Mouse (Mus musculus) CD4-positive, CD25-positive, alpha-beta regulatory T cell, adult 4 months (primary cell): ENCODE results near the gene Rho. TPM values are rescaled to one million over a fixed set of nuclear protein-coding genes. Genes with fewer than 3 reads are reported as not detected.

Experiments used
- ATAC-seq: one replicate; pipeline ENCODE4 v1.8.0; 2017
- polyA plus RNA-seq, 2 experiments: library from polyadenylated mRNA; unstranded; fragments of 100-300 nt; shearing (Covaris generic); gene quantifications; one replicate each; pipeline ENCODE4 v1.2.1; 2017

Gene Rho
- polyA plus RNA-seq, 2 experiments from 2014 or later, result not detected

DNA sequence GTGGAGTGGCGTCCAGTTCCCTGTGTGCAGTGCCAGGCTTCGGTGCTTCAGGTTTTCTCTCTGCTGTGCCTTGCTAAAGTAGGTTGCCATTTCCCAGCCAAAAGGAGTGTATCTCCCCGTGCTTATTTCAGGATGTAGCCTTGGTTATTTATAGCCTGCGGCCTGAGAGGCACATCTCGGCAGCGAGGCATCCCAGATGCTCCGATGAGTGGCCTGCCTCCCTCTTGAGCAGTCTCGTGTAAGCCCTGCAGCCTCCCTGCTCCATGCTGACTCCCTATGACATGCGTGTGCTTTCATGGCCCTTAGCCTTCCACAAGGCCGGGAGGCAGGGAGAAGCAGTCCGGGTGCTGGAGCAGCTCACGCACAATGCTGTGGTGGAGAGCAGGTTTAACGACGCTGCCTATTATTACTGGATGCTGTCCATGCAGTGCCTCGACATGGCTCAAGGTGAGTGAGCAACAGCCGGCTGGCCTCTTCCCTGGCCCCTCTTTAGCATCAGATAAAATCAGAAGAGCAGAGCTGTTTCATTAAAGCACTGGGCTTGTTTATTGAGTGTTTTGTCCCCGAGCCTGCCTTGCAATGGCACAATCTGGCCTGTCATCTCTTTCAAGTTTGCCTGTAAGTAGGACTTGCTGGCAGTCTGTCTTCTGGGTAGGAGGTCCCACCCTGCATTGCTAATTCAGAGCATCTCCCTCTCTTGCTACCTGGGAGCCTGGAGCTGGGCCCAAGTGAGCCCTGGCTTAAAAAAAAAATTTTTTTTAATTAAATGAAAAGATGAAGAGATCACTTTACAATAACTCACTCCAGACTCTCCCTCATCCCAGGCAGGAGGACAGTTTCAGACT lies 15.7 kb upstream of the Rho start:
- ATAC-seq, result no peak

DNA sequence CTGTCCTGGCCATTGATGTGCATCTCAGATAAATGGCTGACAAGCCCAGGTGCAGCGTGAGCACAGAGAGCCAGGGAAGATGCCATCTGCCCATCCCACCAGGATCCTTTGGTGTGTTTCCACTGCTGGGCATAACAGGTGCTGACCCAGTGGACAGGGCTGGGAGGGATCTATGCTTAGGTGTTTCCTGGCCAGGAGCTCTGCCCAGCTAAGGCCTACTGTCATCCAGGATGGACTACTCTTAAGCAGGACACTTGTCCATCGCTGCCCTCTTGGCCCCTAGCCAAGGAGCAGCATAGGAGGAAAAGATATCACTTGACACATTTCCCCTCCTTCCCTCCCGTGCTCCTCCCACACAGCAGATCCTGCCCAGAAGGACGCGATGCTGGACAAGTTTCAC lies 14.9 kb upstream of the Rho start:
- no peak for ATAC-seq

DNA sequence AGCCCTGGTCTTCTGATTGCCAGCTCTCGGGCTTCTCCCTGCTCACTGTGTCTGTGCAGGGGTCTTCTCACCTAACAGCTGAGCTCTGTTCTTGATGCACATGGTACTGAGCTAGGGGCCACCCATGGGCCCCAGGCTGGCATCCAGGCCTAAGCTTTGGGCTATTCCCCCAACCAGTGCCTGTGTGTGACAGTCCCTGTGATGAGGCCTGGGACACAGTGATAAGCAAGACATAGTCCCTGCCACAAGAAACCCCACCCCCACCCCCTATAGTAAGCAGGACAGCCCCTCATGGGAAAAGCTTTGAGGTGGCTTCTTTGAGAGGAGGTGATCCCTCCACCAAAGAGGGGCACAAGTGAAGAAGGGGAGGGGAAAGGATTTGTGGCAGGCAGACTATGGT lies 12.9 kb upstream of the Rho start:
- ATAC-seq, result no peak

DNA sequence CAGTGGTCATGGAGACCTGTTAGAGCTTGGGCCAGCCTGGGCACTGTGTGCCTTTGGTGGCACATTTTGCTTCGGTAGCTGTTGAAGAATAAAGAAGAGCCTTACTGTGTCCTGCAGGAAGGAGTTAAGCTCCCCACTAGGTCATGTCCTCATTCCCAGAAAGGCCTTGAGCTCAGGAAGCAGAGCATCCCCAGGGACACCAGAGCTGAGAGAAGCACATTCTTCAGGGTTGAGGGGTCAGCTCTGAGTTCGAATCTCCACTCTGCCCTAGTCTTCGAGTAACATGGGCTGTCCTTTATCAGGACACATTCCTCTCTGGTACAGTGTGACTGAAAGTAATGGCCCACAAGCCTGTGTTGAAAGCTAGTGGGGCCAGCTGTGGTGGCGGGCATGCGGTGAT lies 11.7 kb upstream of the Rho start:
- no peak for ATAC-seq

DNA sequence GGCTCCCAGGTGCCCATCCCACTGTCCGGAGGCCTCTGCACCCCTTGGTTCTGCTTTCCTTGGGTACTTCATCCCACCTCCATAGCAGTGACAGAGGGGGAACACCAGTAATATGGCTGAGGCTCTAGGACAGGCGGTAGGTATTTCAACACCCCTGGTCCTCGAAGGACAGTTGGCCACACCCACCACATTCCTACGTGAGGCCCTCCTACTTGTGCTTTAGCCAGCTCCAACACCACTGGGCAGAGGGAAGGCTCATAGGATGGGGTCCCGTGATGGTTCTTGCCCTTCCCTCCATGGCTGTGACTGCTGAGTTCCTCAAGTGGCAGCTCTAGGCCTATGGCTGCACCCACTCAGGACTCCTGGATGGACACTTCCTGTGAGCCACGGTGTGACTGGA lies 6.7 kb upstream of the Rho start:
- no peak for ATAC-seq

DNA sequence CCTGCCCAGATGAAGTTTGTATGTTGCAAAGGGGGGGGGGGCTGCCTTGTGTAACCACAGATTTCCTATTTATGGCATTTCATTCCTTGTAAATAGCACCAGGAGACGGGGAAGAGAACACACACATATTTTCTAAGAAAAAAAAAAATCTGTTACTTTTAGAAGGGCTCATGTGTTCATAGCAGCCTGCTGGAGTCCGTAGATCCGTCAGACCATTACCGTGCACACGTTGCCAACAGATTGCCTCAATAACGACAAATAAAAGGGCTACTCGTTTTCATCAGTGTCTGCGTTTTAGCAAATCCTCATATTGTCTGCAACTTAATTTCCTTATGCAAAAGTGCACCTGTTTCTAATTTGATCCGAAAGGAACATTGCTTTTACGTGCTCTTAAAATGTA lies 5.1 kb upstream of the Rho start:
- ATAC-seq, result no peak

DNA sequence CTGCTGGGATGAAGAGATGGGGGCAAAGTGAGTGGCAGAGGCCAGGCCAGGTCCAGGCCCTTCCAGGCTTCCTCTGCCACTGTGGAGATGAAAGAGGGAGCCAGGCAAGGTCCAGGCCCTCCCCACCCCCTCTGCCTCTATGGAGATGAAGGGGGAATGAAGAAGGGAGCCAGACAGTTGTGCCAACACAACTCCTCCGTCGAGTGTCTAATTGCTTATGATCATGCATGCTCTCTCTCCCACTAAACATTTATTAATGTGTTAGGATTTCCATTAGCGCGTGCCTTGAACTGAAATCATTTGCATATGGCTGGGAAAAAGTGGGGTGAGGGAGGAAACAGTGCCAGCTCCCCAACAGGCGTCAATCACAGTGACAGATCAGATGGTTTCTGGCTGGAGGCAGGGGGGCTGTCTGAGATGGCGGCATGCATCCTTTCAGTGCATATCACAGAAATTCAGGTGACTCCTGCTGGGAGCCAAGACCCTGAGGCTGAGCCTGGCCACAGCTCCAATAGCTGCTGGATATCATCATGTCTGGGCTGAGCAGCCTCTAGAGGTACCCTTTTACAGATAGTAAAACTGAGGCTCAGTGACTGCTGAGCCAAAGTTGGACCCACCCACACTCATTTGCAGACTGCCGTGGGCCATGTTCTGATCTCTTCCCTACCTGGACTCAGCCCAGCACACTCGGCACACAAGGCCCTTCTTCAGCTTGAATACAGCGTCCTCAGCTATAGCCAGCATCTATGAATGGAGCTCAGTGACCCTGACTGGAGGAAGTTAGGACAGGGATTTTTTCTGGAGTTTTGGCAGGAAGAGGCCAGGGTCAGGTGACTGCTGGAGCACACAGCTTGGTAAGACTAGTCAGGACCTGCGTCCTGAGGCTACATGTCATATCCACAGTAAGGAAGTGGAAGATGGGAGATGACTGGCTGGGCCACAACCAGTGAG lies 4.0 kb upstream of the Rho start:
- ATAC-seq, result no peak

DNA sequence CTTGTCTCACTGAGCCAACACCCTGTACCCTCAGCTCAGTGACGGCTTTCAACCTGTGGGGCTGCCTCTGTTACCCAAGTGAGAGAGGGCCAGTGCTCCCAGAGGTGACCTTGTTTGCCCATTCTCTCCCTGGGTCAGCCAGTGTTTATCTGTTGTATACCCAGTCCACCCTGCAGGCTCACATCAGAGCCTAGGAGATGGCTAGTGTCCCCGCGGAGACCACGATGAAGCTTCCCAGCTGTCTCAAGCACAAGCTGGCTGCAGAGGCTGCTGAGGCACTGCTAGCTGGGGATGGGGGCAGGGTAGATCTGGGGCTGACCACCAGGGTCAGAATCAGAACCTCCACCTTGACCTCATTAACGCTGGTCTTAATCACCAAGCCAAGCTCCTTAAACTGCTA lies 1.5 kb upstream of the Rho start:
- ATAC-seq, result no peak

DNA sequence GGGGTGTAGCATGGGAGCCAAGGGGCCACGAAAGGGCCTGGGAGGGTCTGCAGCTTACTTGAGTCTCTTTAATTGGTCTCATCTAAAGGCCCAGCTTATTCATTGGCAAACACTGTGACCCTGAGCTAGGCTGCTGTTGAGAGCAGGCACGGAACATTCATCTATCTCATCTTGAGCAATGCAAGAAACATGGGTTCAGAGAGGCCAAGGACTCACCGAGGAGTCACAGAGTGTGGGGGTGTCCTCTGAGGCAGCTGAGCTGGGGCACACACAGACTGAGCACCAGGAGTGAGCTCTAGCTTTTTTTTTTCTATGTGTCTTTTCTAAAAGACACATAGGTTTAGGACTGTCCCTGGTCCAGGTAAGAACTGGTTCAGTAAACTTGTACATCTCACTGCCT lies 843 bp downstream of the Rho start:
- ATAC-seq, result no peak

DNA sequence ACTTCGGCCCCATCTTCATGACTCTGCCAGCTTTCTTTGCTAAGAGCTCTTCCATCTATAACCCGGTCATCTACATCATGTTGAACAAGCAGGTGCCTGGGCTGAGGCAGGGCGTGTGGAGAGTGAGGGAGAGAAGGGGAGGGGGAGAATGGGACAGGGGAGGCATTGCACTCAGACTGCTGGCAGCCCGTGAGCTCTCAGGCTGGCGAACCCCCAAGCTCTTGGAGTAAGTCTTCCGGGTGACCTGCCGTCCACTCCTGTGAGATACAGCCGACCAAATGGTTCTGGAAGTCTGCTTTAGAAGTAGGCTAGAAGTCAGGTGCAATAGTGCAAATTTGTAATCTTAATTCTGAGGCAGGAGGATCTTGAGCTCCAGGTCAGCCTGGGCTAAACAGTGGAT lies 4.0 kb downstream of the Rho start:
- ATAC-seq, result no peak

DNA sequence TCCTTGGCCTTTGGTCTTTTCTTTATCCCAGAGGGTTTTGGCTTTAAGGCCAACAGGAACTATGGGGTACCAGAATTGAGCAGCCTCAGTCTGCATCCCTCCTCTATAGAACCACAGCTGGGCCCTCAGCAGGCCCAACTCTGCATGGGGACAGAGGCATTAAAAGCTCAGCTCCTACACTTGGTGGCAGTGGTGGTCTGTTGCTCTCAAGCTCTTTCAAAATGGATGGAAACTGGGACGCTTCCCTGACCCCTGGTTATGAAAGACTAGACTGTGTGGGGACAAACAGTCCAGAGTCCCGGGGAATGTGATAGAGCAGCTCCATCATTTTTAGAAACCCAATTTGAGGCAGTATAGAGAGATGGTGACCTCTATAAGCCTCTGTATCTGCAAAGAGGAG lies 6.5 kb downstream of the Rho start:
- no peak for ATAC-seq

DNA sequence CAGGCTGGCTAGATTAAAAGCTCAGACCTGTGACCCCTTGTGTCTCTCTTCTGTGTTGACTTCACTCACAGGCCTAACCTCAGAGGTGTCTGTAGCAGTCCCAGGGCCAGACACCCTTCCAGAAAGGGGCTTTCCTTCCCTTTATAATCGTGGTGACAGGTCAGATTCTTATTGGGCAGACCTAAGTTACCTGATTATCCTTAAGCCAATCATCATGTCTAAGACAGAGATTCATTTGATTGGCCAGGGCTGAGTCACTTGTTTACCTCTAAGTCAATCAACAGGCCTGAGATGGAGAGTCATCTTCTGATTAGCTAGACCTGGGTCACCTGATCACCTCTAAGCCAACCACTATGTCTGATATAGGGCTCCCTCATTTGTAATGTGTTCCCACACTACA lies 7.2 kb downstream of the Rho start:
- ATAC-seq, result no peak

DNA sequence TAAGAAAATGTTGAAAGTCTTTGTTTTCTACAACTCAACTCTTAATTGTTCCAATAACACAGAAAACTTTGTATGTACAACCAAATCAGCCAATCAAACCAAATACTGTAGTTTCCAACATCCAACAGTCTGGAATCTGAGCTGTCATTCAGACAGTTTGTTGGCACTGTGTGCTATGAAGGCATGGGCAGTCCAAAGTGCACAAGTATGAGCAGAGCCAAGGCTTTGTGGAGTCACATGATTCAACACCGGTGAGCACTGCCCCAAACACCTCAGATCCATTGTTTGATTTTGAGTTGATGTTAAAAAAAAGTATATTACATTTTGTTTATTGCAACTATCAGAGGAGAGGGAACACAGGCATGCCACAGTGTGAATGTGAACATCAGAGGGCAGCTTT lies 9.1 kb downstream of the Rho start:
- no peak for ATAC-seq

DNA sequence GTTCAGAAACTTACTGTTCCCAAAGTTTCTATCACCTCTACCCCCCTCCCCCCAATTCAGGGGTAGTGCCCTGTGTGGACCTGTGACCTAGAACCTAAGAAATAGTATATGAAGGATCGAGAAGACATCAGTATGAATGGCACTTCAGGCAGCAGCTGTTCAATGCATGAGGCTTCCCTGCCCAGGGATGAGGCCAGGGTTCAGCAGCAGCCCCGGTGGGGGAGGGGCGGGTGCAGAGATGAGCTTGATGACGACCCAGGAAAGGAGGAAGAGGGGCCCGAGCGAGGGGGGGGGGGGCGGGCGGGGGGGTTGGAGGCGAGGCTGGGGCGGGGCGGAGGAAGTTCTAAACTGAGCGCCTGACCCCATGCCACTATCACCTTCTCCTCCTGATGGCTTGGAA lies 9.6 kb downstream of the Rho start:
- no peak for ATAC-seq

DNA sequence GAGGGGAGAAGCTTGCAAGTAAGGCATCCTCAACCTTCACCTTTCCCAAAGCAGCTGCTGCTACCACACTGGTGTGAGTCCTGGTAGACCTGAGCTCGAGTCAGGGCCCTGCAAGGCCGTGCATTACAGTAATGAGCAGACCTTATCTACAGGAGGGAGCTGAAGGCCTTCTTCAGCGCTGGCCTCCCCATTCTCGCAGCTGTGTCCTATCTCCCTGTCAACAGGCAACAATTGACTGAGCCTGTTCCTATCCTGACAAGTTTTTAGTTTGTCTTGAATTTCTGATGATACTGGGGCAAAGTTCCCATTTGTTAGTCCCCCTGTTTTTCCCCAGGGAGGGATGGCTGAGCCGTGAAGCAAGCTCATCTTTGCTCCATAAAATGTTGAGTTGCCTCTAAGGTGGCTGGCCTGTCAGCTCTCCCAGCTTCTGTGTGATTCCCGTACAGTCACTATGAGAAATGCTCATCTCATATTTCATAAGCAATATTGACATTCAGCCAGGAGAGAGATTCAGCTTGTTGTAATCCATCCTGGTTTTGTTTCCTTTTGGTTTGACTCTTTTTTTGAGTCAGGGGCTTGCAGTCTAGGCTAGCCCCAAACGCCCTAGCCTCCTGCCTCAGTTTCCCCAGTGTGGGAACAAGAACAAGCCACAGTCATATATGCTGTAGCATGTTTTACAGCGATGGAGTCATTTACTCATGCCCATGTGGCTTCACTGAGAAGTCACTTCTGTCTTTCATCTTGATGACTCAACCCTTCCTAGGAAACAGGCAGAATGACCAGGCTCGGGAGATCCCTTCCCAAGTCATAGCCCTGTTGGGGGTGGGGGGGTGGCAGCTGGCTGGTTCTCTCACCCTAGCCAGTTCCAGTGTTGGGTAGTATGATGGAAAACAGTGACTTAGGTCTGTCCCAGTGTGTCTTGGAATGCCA lies 12.2 kb downstream of the Rho start:
- ATAC-seq, result no peak

DNA sequence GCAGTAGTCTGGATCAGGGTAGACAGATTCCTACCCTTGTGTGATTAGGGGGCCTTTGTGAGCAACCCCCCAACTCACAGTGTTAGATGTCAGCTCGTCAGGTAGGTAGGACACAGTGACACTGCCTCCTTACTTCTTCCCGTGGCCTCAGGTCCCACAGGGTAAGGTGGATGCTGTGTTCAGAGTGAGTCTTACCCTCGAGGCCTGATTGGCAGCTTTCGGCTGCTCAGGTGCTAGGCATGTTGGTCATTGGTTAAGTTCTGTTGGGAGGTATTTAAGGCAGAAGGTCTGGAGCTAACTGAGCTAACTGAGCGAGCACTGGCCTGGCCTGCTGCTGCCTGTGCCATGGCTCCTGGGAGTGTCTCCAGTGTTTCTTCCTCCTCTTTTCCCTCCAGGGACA lies 13.1 kb downstream of the Rho start, which contains the start of gene H1foo:
TSS of gene H1foo (plus strand) at position 301 of the 400 bp plus-strand sequence.
- ATAC-seq, result no peak

DNA sequence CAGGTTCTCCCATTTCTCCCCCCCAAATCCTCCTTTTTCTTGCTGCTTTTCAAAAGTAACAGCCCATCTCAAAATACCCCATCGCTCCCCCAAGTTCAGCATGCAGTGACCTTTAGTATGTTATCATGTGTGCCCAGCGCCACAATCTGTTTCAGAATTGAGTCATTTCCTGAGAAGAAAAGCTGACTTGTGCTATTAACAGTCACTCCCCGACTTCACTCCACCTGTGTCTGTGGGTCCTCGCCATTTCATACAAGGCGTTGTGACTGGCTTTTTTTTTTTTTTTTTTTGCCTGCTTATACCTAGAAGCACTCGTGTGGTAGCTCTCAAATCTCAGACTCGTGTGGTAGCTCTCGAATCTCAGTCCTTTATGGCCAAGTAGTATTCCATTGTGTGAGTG lies 14.1 kb downstream of the Rho start:
- ATAC-seq, result peak; percentile 86

DNA sequence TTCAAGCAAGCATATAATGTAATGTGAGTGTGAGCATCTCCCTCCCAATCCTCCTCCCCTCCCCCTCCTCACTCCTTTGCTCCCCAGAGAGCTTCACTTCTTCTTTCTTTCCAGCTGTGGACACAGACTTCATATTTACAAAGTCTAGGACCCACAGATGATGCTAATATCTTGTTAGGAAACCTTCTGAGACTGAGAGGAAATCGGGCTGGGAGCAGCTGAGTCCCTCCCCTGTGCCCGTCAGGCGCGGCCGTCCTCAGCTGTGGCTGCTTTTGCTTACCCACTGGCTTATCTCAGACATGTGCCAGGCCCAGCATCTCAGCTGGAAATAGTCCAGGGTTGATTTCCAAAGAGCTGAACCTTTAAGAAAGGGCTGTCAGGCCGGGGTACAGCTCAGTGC lies 14.8 kb downstream of the Rho start:
- peak; percentile 28 for ATAC-seq

DNA sequence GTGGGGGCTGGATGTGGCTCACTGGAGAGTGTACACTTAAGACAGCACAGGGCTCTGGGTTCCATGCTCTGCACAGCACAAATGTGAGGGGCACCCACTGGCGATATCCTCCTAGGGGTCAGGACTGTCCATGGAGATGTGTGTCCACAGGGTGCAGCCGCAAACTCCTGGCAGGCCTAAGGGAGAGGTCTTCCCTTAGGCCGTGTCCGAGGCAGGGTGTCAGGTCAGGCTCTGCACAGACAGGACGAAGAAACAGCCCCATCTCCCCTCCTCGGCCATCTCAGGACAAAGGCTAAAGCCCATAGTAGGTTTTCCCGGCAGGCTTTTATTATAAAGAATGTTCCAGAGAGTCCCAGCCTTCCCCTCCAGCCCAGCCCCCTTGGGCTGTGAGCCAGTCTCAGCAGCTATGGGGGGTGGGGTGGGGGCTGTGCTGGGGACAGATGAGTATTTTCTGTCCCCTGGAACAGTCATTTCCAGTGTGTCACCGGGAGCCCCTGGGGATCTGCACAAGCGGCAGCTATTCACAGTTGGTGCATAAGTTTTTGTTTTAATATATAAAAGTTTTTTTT lies 23.0 kb downstream of the Rho start:
- no peak for ATAC-seq

DNA sequence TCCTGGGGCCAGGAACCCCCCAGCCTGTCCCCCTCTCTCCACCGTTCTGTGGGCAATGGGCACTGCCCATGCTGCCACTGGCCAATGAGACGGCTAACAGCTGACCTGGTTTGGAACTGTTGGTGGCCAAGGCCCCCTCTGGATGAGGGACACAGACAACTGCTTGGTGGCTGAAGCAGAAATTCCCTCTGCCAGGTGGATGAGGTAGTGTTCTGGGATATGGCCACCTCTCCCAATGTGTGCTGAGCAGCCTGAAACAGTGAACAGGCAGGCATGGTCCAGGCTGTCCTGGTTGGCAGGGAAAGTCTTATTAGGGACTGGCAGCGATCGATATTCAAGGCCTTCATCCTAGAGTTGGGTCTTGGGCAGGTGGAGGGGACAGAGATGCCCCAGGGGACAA lies 23.6 kb downstream of the Rho start:
- ATAC-seq, result no peak

DNA sequence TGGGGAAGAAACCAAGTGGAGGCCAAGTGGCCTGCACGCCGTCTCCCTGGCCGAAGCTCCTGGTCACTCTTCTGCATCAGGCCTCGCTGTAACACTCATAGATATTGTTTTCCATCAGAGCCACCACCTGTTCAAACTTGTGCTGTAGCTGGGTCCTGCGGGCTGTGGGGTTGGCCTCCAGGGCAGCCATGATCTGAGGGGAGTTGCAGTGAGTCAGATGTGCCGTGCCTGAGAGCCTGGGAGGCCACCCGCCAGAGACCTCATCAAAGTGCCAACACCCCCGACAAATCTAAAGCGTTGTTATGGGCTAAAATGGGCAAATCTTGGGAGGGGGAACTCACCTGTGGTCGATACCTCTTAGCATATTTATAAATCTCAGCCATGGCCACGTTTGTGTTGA lies 24.1 kb downstream of the Rho start:
- no peak for ATAC-seq

DNA sequence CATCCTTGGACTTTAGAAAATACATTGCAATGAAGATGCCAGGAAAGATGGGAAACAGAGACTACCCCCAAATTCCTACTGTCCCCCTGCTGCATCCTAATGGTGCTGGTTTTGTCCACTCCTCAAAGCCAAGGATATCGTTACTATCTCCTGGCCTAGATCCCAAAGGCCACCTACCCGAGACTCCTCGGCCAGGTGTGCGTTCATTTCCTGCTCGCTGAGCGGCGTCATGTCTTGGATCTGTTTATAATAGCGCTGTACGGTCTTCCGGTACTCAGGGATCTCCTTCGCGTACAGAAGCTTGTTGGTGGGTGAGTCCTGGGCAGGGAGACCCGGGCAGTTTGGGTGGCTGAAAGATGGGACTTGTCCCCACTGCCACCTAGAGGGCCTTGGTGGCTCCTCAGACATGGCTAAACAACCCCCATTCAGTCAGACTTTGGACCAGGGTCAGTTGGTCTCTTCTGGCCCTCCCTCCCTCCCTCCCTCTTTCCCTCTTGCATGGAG lies 24.9 kb downstream of the Rho start:
- no peak for ATAC-seq
